Mouse (Mus musculus) left cerebral cortex, postnatal 4 days (tissue): ENCODE measurements at regions not wholly inside any gene's neighbourhood (a gene's known extent, or its start where the extent isn't known, plus 50 kb on each side); places are given as distances from the start of the nearest gene placed in this dataset.

Experiments used
- DNase-seq: peaks from one replicate; pipeline ENCODE4 v3.0.0-alpha.2; 2022
- intact Hi-C: fragments of 180-260 bp; cut with DNase I; formaldehyde crosslinking; loops from one replicate; pipeline ENCODE4 v1.15.1; 2025

- intact Hi-C loops: loop anchor here (2.0 kb wide), 1 partner anchor 38 kb away; no protein-coding TSS in a partner anchor
- DNase-seq: no peak
These were observed 310.1 kb upstream of the Mgmt start for GRCm38 (mm10) chr7:136584361-136584760.

- no peak for DNase-seq
- intact Hi-C loops: no loop called here
These were observed 305.9 kb upstream of the Mgmt start for GRCm38 (mm10) chr7:136588491-136588890.

GRCm38 (mm10) chr7:136590947-136591346 lies 303.5 kb upstream of the Mgmt start:
- intact Hi-C loops: no loop called here
- DNase-seq: no peak

- intact Hi-C loops: no loop called here
- DNase-seq: no peak
These were observed 286.9 kb upstream of the Mgmt start for GRCm38 (mm10) chr7:136607278-136608120.

- intact Hi-C loops: no loop called here
- DNase-seq: no peak
These were observed 280.9 kb upstream of the Mgmt start for GRCm38 (mm10) chr7:136613496-136613895.

GRCm38 (mm10) chr7:136624496-136624895 lies 269.9 kb upstream of the Mgmt start:
- intact Hi-C loops: no loop called here
- no peak for DNase-seq

GRCm38 (mm10) chr7:136631089-136631488 lies 263.3 kb upstream of the Mgmt start:
- DNase-seq: peak; percentile 97
- intact Hi-C loops: no loop called here

GRCm38 (mm10) chr7:136640160-136640559 lies 254.3 kb upstream of the Mgmt start:
- intact Hi-C loops: no loop called here
- DNase-seq: no peak

- intact Hi-C loops: no loop called here
- DNase-seq: no peak
These were observed 253.6 kb upstream of the Mgmt start for GRCm38 (mm10) chr7:136640771-136641170.

GRCm38 (mm10) chr7:136649796-136650195 lies 244.6 kb upstream of the Mgmt start:
- DNase-seq: no peak
- intact Hi-C loops: no loop called here

GRCm38 (mm10) chr7:136659930-136660329 lies 234.5 kb upstream of the Mgmt start:
- intact Hi-C loops: no loop called here
- no peak for DNase-seq

- no peak for DNase-seq
These were observed 234.0 kb upstream of the Mgmt start for GRCm38 (mm10) chr7:136660401-136660800.

GRCm38 (mm10) chr7:136664424-136665082 lies 229.9 kb upstream of the Mgmt start:
- DNase-seq: no peak
- intact Hi-C loops: no loop called here

More at GRCm38 (mm10) chr7:136660401-136660800, 234.0 kb upstream of the Mgmt start:
- intact Hi-C loops: no loop called here

GRCm38 (mm10) chr7:136665901-136666300 lies 228.5 kb upstream of the Mgmt start:
- intact Hi-C loops: no loop called here
- DNase-seq: peak; percentile 26

- DNase-seq: no peak
- intact Hi-C loops: no loop called here
These were observed 227.7 kb upstream of the Mgmt start for GRCm38 (mm10) chr7:136666707-136667106.

GRCm38 (mm10) chr7:136670675-136671074 lies 223.7 kb upstream of the Mgmt start:
- no peak for DNase-seq
- intact Hi-C loops: no loop called here

GRCm38 (mm10) chr7:136674159-136674558 lies 220.3 kb upstream of the Mgmt start:
- intact Hi-C loops: no loop called here
- no peak for DNase-seq

GRCm38 (mm10) chr7:136675041-136675440 lies 219.4 kb upstream of the Mgmt start:
- no peak for DNase-seq
- intact Hi-C loops: no loop called here

- no peak for DNase-seq
- intact Hi-C loops: no loop called here
These were observed 218.3 kb upstream of the Mgmt start for GRCm38 (mm10) chr7:136676104-136676503.

- no peak for DNase-seq
- intact Hi-C loops: no loop called here
These were observed 217.3 kb upstream of the Mgmt start for GRCm38 (mm10) chr7:136676987-136677545.

- intact Hi-C loops: no loop called here
- DNase-seq: no peak
These were observed 204.8 kb upstream of the Mgmt start for GRCm38 (mm10) chr7:136689579-136689978.

GRCm38 (mm10) chr7:136706246-136706645 lies 188.2 kb upstream of the Mgmt start:
- no peak for DNase-seq
- intact Hi-C loops: no loop called here
